Mouse (Mus musculus) induced T-regulatory cell, adult 2 months (primary cell): ENCODE data around the gene Setd4.
A peak's percentile ranks its signal among the peaks of the same experiment; 100 is the strongest.

Experiments
- DNase-seq: peaks from one replicate; pipeline ENCODE4 v3.0.0-alpha.2; 2012; ENCODE audit warnings: low read depth

The Setd4 gene

GRCm38 (mm10) chr16:93544931-93545330 is 58.9 kb downstream of the Setd4 start:
- no peak for DNase-seq

- DNase-seq = peak; percentile 89
Measured at GRCm38 (mm10) chr16:93543704-93544103, 60.2 kb downstream of the Setd4 start.

GRCm38 (mm10) chr16:93539891-93540290 is 64.0 kb downstream of the Setd4 start:
- DNase-seq = no peak

GRCm38 (mm10) chr16:93535151-93535853 is 68.6 kb downstream of the Setd4 start:
- DNase-seq = no peak
